Mouse (Mus musculus) embryo, embryonic 10 days (tissue): ENCODE measurements at regions not wholly inside any gene's neighbourhood (a gene's known extent, or its start where the extent isn't known, plus 50 kb on each side); places are given as distances from the start of the nearest gene placed in this dataset.

Experiments used
- DNase-seq: peaks from one replicate; pipeline ENCODE4 v3.0.0-alpha.2; 2015; ENCODE audit warnings: low spot score

- DNase-seq, result no peak
These were observed 539.2 kb downstream of the Gm19410 start for GRCm38 (mm10) chr8:36304809-36305208.

DNA sequence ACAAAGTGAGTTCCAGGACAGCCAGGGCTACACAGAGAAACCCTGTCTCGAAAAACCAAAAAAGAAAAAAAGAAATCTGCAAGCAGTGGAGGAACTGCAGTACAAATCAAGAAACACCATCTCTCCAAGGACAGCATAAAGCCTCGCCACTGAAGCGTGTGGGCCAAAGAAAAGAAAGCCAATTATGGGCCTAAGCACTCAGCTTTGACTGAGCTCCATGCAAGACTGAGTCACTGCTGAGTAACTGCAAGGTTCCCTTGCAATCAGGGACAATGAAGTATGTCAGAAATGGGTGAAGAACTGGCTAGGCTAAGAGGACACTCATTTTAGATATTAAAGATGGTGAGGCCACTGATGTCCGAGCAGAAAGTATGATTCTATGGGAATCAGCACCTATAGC lies 540.7 kb downstream of the Gm19410 start:
- no peak for DNase-seq

- DNase-seq, result no peak
These were observed 541.9 kb downstream of the Gm19410 start for GRCm38 (mm10) chr8:36307496-36307895.

- DNase-seq, result no peak
These were observed 542.5 kb downstream of the Gm19410 start for GRCm38 (mm10) chr8:36308056-36308455.

GRCm38 (mm10) chr8:36309326-36309725 lies 543.7 kb downstream of the Gm19410 start:
- no peak for DNase-seq

DNA sequence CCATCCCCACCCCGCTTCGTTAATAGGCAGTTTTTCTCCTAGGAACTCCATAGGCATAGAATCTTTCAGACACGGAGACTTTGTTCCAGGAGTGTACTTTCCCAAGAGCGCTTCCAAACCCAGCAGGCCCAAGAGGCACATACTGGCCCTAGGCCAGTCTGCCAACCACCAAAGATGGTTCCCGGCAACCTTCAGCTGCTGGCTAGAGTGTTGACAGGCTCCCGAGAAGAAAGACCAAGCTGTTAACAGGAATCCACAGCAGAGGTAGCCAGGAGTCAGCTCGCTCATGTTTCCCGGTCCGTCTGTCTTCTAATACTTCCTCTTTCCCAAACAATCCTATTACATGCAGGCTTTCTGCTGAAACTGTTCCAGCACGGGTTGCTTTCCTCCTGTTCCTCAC lies 544.4 kb downstream of the Gm19410 start:
- DNase-seq, result no peak

GRCm38 (mm10) chr8:36311734-36312133 lies 546.1 kb downstream of the Gm19410 start:
- no peak for DNase-seq

GRCm38 (mm10) chr8:36312963-36313362 lies 547.4 kb downstream of the Gm19410 start:
- DNase-seq, result no peak

- no peak for DNase-seq
These were observed 552.8 kb downstream of the Gm19410 start for GRCm38 (mm10) chr8:36318396-36318795.

- DNase-seq, result no peak
These were observed 553.3 kb downstream of the Gm19410 start for GRCm38 (mm10) chr8:36318884-36319283.

DNA sequence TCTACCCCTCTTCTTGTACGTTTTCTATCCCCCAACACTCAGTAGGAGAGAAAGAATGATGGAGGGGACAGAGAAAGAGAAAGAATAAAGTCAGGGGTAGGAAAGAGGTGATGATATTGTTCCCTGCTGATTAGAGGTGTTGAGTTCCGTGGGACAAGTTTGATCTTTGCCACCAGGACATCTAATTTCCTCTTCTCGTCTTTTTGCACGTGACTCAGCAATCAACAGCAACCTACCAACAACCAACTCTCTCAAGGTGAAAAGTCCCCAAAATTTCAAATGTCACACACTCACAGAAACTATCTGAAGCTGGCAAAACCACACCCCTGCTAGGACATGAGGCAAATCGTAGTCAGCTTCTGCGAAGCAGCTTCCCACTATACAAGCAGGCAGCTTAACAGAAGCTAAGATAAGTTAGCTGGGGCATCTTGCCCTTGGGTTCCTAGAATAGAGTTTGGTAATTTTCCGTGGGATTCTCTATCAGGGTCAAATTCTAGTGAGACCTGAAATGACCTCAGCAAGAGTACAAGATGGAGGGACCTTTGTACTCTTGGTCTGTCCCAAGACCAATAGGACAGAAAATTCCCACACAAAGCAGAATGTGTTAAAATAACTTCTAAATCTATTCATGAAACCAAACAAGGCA lies 553.8 kb downstream of the Gm19410 start:
- no peak for DNase-seq

GRCm38 (mm10) chr8:36322125-36322524 lies 556.5 kb downstream of the Gm19410 start:
- DNase-seq, result no peak

DNA sequence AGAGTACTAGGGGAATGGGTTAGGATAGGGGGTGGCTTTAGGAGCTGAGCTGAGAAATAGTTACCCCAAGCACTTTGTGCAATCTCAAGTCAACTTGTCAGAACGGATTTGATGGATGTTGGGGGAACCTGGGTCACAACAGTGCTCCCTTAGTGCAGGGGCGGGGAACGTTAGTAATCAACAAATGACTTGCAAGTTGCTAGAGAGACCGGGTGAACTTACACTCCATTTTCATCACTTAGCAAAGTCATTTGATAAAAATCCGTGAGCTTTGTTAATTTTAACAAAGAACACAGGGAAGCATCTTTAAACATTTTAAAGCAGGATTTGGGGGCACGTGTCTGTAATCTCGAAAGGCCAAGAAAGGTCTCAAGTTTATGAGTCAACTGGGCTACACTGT lies 557.0 kb downstream of the Gm19410 start:
- no peak for DNase-seq

DNA sequence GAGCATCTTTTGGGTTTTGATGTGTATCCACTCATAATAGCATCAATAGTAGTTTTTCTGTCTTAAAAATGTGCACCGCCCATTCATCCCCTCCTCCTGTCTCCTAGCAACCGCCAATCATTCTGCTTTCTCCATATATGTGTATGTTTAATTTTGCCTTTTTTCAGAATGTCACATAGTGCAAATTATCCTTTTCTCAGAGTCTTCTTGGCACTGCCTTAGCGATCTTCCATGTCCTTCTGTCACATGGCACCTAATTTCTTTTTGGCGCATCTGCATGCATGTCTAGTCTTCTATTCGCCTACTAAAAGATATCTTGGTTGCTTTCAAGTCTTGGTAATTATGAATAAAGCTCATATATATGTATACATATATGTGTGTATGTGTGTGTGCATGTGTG lies 573.0 kb downstream of the Gm19410 start:
- no peak for DNase-seq

DNA sequence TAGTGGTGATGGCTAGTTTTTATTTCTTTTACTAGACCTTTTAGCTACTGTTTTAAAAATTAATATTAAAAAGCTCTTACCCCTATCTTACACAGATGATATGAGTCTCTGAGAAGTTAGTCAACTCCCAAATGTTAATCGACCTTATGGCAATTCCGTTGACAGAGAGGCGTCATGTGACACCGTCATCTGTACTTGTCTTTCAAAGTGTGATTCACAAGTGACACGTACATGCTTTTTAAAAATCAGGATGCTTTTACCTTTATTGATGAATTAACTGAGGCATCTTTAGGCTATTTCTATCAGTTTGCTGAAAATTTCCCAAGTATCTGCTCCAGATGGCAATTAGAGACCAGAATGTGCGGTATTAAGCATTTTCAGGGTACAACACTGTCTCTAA lies 573.9 kb downstream of the Gm19410 start:
- no peak for DNase-seq

- DNase-seq, result no peak
These were observed 574.9 kb downstream of the Gm19410 start for GRCm38 (mm10) chr8:36340454-36340853.

DNA sequence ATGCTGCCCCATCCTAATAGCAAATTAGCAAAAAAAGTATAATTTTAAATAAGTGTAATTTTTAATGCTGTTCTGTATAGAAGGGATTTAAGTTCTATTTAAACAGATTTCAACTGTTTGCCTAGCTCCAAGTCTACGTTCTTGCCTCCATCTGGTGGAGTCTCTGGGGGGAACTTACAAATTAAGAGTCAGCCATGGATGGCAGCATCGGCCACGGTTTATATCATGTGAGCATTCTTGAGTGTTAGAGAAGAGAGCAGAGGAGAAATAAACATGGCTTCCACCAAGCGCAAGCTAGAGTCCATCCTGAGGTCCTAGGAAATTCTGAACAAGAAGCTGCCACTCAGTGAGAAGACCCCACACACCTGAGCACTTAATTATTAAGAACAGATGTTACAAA lies 576.4 kb downstream of the Gm19410 start:
- no peak for DNase-seq

DNA sequence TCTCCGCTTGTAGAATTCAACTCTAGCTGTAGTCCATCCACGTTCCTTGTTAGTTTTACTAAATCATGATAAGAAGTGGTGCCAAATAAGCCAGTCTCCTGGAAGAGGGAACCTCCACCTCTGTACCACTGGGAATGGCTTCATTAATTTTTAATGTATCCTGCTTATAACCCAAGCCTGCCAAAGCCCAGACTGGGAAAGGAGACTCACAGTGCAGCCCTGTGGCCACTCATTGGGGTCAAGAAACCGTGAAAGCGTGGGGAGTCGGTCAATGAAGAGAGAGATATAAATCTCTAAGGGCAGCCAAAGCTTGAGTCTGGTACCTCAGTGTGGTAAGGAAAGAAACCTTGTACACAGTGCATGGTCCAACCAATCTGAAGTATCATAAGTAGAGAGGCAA lies 577.1 kb downstream of the Gm19410 start:
- DNase-seq, result no peak

- DNase-seq, result peak; percentile 91
These were observed 581.2 kb downstream of the Gm19410 start for GRCm38 (mm10) chr8:36346682-36347324.

- no peak for DNase-seq
These were observed 582.5 kb downstream of the Gm19410 start for GRCm38 (mm10) chr8:36348067-36348466.

- DNase-seq, result peak; percentile 45
These were observed 589.3 kb downstream of the Gm19410 start for GRCm38 (mm10) chr8:36354926-36355325.

DNA sequence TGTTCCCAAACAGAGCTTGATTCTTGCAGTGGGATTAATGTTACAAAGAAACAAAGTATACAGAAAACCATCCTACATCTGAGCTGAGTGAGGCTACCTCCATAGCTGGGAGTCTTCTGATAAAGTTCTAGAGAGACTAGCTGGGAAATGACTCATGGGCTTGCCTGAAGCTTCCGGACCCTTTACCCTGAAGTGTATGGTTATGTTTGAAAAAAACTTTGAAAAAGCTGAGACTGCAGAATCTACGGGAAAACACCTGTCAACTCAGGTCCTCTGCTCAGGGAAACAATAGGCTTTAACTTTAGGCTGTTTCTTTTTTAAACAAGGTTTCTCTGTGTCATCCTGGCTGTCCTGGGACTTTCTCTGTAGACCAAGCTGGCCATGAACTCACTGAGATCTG lies 593.4 kb downstream of the Gm19410 start:
- no peak for DNase-seq

DNA sequence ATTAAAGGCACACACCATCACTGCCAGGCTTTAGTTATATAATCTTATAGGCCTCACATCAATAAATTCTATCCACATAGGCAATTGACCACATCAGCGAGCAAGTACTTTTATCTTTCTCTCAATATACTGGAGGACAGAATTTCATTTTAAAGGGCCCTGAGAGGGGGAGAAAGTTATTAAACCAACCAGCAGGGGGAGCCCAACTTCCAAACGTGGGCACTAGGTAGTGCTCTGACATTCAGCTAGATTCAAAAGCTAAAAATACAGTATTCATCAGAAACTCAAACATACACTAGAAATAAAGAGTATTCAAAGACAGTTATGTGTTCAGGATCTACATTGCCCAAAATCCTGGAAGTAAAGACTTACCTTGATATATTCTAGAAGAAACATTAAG lies 595.7 kb downstream of the Gm19410 start:
- DNase-seq, result peak; percentile 77

DNA sequence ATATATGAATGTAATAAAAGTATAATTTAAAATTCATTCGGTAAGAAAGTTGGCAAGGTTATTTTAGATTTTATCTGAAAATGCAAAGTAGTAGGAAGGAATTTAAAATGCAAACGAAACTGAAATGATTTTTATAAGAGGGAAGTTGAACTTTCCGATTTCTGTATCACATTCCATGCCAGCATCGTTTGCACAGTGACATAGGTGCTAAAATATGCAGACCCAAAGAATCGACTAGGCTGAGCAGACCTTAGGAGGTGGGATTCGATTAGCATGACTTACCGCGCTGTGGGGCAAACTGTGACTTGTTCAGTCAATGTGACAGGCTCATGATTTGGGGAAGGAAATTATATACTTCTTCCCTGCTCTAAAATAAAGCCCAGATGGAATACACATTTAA lies 596.2 kb downstream of the Gm19410 start:
- DNase-seq, result no peak
